Mouse (Mus musculus): ENCODE data around the gene Prrc2a.

Prrc2a gene

GRCm38 (mm10) chr17:35162121-35162520 is 2.6 kb downstream of the Prrc2a start:
- DNase-seq: no peak

GRCm38 (mm10) chr17:35161421-35161820 is 3.3 kb downstream of the Prrc2a start:
- no peak for DNase-seq

GRCm38 (mm10) chr17:35159638-35160037 is 5.1 kb downstream of the Prrc2a start:
- no peak for DNase-seq

GRCm38 (mm10) chr17:35158850-35159593 is 5.7 kb downstream of the Prrc2a start:
- DNase-seq: no peak

GRCm38 (mm10) chr17:35157661-35158175 is 7.0 kb downstream of the Prrc2a start:
- DNase-seq: no peak

GRCm38 (mm10) chr17:35157254-35157653 is 7.4 kb downstream of the Prrc2a start:
- DNase-seq: no peak

GRCm38 (mm10) chr17:35156461-35157200 is 8.1 kb downstream of the Prrc2a start:
- DNase-seq: no peak

GRCm38 (mm10) chr17:35155451-35155850 is 9.2 kb downstream of the Prrc2a start:
- DNase-seq: no peak

- no peak for DNase-seq
These were observed 10.1 kb downstream of the Prrc2a start for GRCm38 (mm10) chr17:35154616-35155015.

- DNase-seq: no peak
These were observed 10.8 kb downstream of the Prrc2a start for GRCm38 (mm10) chr17:35153931-35154330.

GRCm38 (mm10) chr17:35153077-35153476 is 11.6 kb downstream of the Prrc2a start:
- no peak for DNase-seq

- DNase-seq: no peak
These were observed 12.6 kb downstream of the Prrc2a start for GRCm38 (mm10) chr17:35152121-35152520.

- DNase-seq: no peak
These were observed 16.6 kb downstream of the Prrc2a start for GRCm38 (mm10) chr17:35147922-35148639.

- DNase-seq: no peak
These were observed 17.3 kb downstream of the Prrc2a start for GRCm38 (mm10) chr17:35147348-35147747.

GRCm38 (mm10) chr17:35146139-35146538 is 18.6 kb downstream of the Prrc2a start:
- no peak for DNase-seq

- DNase-seq: no peak
These were observed 22.7 kb downstream of the Prrc2a start for GRCm38 (mm10) chr17:35141971-35142370.

GRCm38 (mm10) chr17:35140490-35140996 is 24.2 kb downstream of the Prrc2a start:
- no peak for DNase-seq

GRCm38 (mm10) chr17:35139269-35139668 is 25.4 kb downstream of the Prrc2a start:
- DNase-seq: no peak

GRCm38 (mm10) chr17:35135591-35136320 is 28.9 kb downstream of the Prrc2a start:
- no peak for DNase-seq

- peak; percentile 98 to 99 for DNase-seq
These were observed 29.7 kb downstream of the Prrc2a start, which contains the start of gene Bag6 for GRCm38 (mm10) chr17:35134801-35135590. TSS of gene Bag6 (plus strand) at chr17:35135178.

- no peak for DNase-seq
These were observed 31.2 kb downstream of the Prrc2a start for GRCm38 (mm10) chr17:35133517-35133916.
